Mouse (Mus musculus) Patski (cell line): ENCODE data around the gene Tesk2. TPM values are rescaled to one million over a fixed set of nuclear protein-coding genes. Genes with fewer than 3 reads are reported as not detected.

Source experiments
- ATAC-seq: fragments of 100-300 bp; one replicate; pipeline ENCODE4 v1.8.0; 2021
- CTCF ChIA-PET: fragments of 350-600 bp; sonication (Branson Sonifier 250); formaldehyde crosslinking; loops from one replicate; lab custom pipeline; 2022; ENCODE audit warnings: inconsistent platforms; lab: Charles Lee
- POLR2A ChIA-PET: fragments of 350-600 bp; sonication (Branson Sonifier 250); formaldehyde crosslinking; loops from one replicate; lab custom pipeline; 2022; ENCODE audit warnings: antibody characterized with exemption, inconsistent platforms; lab: Charles Lee
- DNase-seq: peaks from one replicate; pipeline ENCODE4 v3.0.0-alpha.2; 2011; ENCODE audit warnings: low read depth, low spot score
- H3K27me3 ChIP-seq: fragments of 371-371 bp; one replicate; pipeline ENCODE4 v1.5.1; 2021
- CTCF ChIP-seq: fragments of 100-300 bp; IDR thresholded peaks from one replicate; pipeline ENCODE4 v1.5.1; 2021
- in situ Hi-C: fragments of 300-500 bp; cut with MboI; formaldehyde crosslinking; loops from 3 replicates; pipeline ENCODE4 v1.11.1; 2018; ENCODE audit warnings: low pct_unique_long_range_greater_than_20kb, mixed read lengths
- polyA plus RNA-seq: library from polyadenylated mRNA; unstranded; gene quantifications from one replicate; pipeline ENCODE4 v1.2.3, GENCODE M21; 2021

Gene Tesk2
- polyA plus RNA-seq, 1 experiment from 2014 or later = 3.6 TPM

DNA sequence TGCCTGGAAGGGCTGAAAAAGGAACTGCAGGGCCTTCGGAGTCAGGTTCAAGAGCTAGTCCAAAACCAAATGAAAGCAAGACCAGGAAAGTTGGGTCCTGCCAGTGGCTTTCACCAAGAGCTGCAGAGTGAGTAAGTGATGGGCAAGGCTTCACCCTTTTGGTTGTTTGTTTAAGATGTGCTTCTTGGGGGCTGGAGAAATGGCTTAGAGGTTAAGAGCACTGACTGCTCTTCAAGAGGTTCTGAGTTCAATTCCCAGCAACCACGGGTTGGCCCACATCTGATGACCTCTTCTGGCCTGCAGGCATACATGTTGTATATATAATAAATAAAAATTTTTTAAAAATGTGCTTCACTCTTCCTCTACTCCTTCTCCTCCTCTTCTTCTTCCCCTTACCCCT is 10.6 kb upstream of the Tesk2 start:
- DNase-seq (no peak), ATAC-seq (no peak)
- TF ChIP-seq CTCF = no peak
- POLR2A ChIA-PET = no interaction called here
- H3K27me3 ChIP-seq = no peaks in the 10 kb centered on the region
- CTCF ChIA-PET = interaction anchor here (1.1 kb wide), 1 partner anchor 95 kb away, joined by 3 read pairs; no protein-coding TSS in a partner anchor
- in situ Hi-C loops = no loop called here

GRCm38 (mm10) chr4:116712536-116712935 is 8.2 kb upstream of the Tesk2 start:
- POLR2A ChIA-PET = no interaction called here
- CTCF ChIA-PET = no interaction called here

DNA sequence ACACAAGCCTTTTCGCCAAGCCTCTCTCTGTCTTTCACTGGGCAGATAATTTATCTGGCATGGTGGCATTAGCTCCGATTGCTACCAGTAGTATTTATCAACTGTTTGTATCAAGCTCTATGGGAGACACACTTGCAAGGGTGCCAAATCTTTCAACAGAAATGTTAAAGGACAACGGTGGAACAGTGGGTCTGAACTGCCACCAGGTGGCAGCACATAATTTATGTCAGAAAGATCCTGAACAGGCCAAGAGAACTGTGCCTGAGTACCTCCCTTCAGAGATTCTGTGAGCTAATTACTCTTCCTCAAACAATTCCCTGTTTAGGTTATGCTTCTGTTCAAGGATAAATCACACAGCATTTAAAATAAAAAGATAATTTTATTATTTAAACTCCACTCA is 1.4 kb upstream of the Tesk2 start:
- H3K27me3 ChIP-seq = no peaks in the 10 kb centered on the region
- peak; percentile 29 for ATAC-seq
- POLR2A ChIA-PET = interaction anchor here (1.2 kb wide), 1 partner anchor 71 kb away, joined by 4 read pairs; no protein-coding TSS in a partner anchor
- TF ChIP-seq CTCF = peak; percentile 77
- in situ Hi-C loops = loop anchor here (5.0 kb wide), 2 partner anchors 68 to 273 kb away; partner anchors contain the start of gene Urod
- DNase-seq = peak; percentile 42
- CTCF ChIA-PET = interaction anchor here (0.8 to 4.9 kb wide), 11 partner anchors 10 to 79 kb away, joined by 3 to 65 read pairs (median 4); partner anchors contain the start of genes Ccdc163 and Mmachc

More at GRCm38 (mm10) chr4:116712536-116712935, 8.2 kb upstream of the Tesk2 start:
- DNase-seq (no peak), ATAC-seq (no peak)
- no peaks in the 10 kb centered on the region for H3K27me3 ChIP-seq
- in situ Hi-C loops = no loop called here
- TF ChIP-seq CTCF = no peak

DNA sequence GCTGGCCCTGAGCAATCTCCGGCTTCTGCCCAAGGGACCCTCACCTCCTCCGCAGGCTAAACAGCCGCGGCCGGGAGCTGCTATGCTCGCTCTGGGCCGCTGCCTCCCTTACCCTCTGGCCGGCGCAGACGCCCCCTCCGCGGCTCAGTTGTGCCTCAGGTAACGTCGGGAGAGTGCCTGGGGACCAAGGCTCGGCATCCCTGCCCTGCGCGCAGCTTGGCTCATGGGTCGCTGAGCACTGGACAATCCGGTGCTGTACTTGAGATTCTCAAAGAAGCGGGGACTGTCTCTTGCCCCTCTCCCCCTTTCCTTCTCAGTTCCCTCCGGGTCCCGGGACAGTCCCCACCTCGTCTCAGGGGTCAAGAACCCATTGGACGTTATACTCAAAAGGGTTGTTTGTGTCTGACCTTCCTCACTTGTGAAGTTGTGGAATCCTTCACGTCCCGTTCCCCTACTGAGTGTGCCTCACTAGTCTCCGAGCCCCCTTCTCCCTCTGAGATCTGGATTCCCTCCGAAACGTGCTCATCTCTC is 415 bp downstream of the Tesk2 start:
- DNase-seq (no peak), ATAC-seq (peak; percentile 1)
- in situ Hi-C loops = loop anchor here (10.0 kb wide), 1 partner anchor 404 kb away; the partner anchor contains the start of genes Btbd19 and Tctex1d4
- CTCF ChIA-PET = interaction anchor here (0.6 to 4.9 kb wide), 3 partner anchors 61 to 70 kb away, joined by 3 to 65 read pairs (median 4); no protein-coding TSS in a partner anchor
- TF ChIP-seq CTCF = no peak
- POLR2A ChIA-PET = interaction anchor here (1.3 kb wide), 1 partner anchor 67 kb away, joined by 3 read pairs; no protein-coding TSS in a partner anchor
- no peaks in the 10 kb centered on the region for H3K27me3 ChIP-seq

DNA sequence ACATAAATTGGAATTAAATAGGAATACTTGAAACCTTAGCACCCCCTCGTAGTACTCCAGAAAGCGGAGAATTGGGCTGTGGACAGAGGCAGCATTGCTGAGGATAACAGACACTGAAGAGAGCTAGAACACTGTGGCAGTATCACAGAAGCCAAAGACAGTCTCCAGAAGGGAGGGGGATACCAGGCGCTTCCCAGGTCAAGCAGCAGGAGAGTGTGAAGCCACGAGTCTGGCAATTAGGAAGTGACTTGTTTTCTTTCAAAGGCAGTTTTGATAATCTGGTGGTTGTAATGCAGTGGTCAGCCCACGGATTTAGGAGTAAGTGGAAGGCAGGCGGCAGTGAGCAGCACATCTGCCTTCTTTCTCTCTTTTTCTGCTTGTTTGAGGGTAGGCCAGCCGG is 1.5 kb downstream of the Tesk2 start:
- in situ Hi-C loops = loop anchor here (10.0 kb wide), 1 partner anchor 403 kb away; the partner anchor contains the start of genes Btbd19 and Tctex1d4
- no peak for DNase-seq

GRCm38 (mm10) chr4:116725444-116725843 is 4.7 kb downstream of the Tesk2 start:
- H3K27me3 ChIP-seq = no peaks in the 10 kb centered on the region
- ATAC-seq = no peak
- CTCF ChIA-PET = no interaction called here
- no peak for TF ChIP-seq CTCF
- in situ Hi-C loops = loop anchor here (10.0 kb wide), 1 partner anchor 399 kb away; the partner anchor contains the start of genes Btbd19 and Tctex1d4
- POLR2A ChIA-PET = no interaction called here
- no peak for DNase-seq

More for the DNA sequence above, 1.5 kb downstream of the Tesk2 start:
- CTCF ChIA-PET = no interaction called here
- no peaks in the 10 kb centered on the region for H3K27me3 ChIP-seq
- ATAC-seq = no peak
- POLR2A ChIA-PET = no interaction called here
- no peak for TF ChIP-seq CTCF

DNA sequence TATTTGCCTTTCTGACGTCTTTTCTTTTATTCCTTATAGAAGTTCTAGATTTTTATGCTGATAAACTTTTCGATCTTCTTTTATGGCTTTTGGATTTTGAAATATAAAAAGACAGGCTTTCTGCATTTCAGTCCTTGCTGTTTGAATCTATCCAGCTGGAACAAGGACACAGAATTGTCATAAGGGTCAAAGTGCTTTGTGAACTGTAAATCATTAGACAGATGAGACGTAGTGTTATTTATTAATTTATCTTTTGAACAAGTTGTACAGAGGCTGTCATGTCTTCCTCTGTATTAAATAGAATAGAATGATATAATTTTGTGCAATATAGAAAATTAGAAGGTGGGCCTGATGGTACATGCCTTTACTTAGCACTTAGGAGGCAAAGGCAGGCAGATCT is 6.7 kb downstream of the Tesk2 start:
- no peak for ATAC-seq
- ChIA-PET POLR2A (no interaction called here), CTCF (no interaction called here)
- in situ Hi-C loops = loop anchor here (10.0 kb wide), 1 partner anchor 397 kb away; the partner anchor contains the start of genes Btbd19 and Tctex1d4
- no peaks in the 10 kb centered on the region for H3K27me3 ChIP-seq
- DNase-seq = no peak
- no peak for TF ChIP-seq CTCF

GRCm38 (mm10) chr4:116729532-116729931 is 8.8 kb downstream of the Tesk2 start:
- no peak for TF ChIP-seq CTCF
- POLR2A ChIA-PET = interaction anchor here (0.6 kb wide), 1 partner anchor 314 kb away, joined by 4 read pairs; no protein-coding TSS in a partner anchor
- CTCF ChIA-PET = no interaction called here

DNA sequence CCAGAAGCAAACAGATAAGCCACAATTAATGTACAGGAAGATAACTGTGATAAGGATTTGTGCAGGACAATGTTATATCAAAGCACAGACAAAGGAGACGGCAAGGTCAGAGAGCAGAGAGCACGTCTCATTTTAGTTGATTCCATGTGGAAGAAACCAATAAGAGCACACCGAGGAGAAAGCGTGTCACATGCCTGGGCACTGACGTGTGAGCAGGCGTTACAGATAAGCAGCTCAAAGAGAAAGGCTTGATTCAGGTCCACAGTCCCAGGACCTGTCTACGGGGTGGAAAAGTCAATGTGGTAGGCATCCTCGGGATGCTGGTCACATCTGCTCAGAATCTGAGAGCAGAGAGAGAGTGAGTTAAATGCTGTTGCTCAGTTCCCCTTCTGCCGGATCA is 10.3 kb downstream of the Tesk2 start:
- ChIA-PET CTCF (interaction anchor here (1.0 kb wide), 1 partner anchor 12 kb away, joined by 4 read pairs; no protein-coding TSS in a partner anchor), POLR2A (no interaction called here)
- H3K27me3 ChIP-seq = no peaks in the 10 kb centered on the region
- ATAC-seq (no peak), DNase-seq (no peak)
- in situ Hi-C loops = no loop called here
- no peak for TF ChIP-seq CTCF

More at GRCm38 (mm10) chr4:116729532-116729931, 8.8 kb downstream of the Tesk2 start:
- in situ Hi-C loops = loop anchor here (10.0 kb wide), 1 partner anchor 395 kb away; the partner anchor contains the start of genes Btbd19 and Tctex1d4
- no peaks in the 10 kb centered on the region for H3K27me3 ChIP-seq
- no peak for DNase-seq
- ATAC-seq = no peak

DNA sequence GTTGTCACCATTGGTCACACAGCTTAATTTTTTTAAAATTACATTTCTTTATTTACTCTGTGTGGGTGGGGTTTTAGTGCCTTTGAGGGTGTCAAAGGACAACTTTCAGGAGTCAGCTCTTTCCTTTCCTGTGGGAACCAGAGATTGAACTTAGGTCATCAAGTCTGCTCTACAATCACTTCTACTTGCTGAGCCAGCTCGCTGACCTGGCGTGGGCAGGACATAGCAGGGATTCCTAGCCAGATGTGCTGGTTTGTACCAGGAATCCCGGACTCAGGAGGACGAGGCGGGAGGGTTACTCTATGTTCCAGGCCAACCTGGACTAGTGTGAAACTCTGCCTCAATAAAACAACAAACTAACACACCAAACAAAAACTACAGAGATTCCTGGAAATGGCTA is 11.6 kb downstream of the Tesk2 start:
- no peaks in the 10 kb centered on the region for H3K27me3 ChIP-seq
- in situ Hi-C loops = no loop called here
- POLR2A ChIA-PET = no interaction called here
- CTCF ChIA-PET = interaction anchor here (1.0 kb wide), 1 partner anchor 13 kb away, joined by 4 read pairs; no protein-coding TSS in a partner anchor
- no peak for TF ChIP-seq CTCF
- DNase-seq (no peak), ATAC-seq (no peak)

DNA sequence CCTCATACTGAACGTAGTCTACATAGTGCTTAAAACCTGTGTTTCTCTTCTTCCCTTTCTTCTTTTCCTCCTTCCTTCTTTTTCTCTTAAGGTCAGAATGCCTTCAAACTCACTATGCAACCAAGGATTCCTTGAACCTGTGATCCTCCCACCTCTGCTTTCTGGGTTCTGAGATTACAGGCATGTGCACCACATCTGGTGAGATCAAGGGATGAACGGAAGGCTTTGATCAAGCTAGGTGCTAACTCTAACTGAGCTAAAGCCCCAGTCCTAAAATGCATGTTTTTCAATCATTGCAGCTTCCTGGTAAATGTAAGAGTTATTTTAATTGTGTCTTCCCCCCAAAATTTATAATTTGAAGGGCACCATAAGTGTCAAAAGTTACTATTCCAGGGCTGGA is 14.2 kb downstream of the Tesk2 start:
- DNase-seq (no peak), ATAC-seq (no peak)
- no peak for TF ChIP-seq CTCF
- ChIA-PET CTCF (no interaction called here), POLR2A (no interaction called here)
- in situ Hi-C loops = no loop called here
- no peaks in the 10 kb centered on the region for H3K27me3 ChIP-seq
